In genomic region chr13:29014827-29015604, GRCm38 (mm10) we compare ENCODE assay signal across 8 mouse cellular contexts.
DNase-seq lines count a peak whose midpoint lies in the region; ATAC-seq and TF ChIP-seq lines count a peak whose summit lies in the region.
"Had no signal": no experiment of that assay in that cellular context is flagged by ENCODE, and none has a peak within 500 bp of the region (broad histone marks: within the 10 kb centered on the region; RNA-seq: fewer than 3 reads in every experiment).

No protein-coding gene starts in this region.

- H3K27me3 ChIP-seq in forebrain, embryonic 10.5 days (ENCODE audit: poor library complexity, severe bottlenecking) = peaks cover 23% of the 10 kb centered on the region
- H3K27me3 ChIP-seq in stomach, postnatal 0 days (ENCODE audit: control insufficient read depth, insufficient read depth, low read length) = no peaks in the 10 kb centered on the region
- H3K27me3 ChIP-seq in liver, embryonic 11.5 days (replicated peaks; ENCODE audit: control insufficient read depth, insufficient read depth, low read length) = no peaks in the 10 kb centered on the region

- no peak for ATAC-seq in stomach, postnatal 0 days (ENCODE audit: low FRiP score, low TSS enrichment)
- no peak for ATAC-seq in liver, embryonic 11.5 days (replicated peaks; ENCODE audit: low FRiP score)

- TF ChIP-seq CTCF in stomach, postnatal 0 days (IDR thresholded peaks at IDR 0.05; ENCODE audit: low read depth) = no peak

- no peak overlapping the region for H3K4me2 ChIP-seq in stomach, postnatal 0 days (replicated peaks; ENCODE audit: low read depth)
- H3K4me2 ChIP-seq in liver, embryonic 11.5 days = no peak overlapping the region
- H3K4me2 ChIP-seq: heart, embryonic 11.5 days had no signal

- 33% methylated on average over 13 of the region's 13 CpGs for WGBS in forebrain, embryonic 10.5 days
- whole genome bisulfite sequencing in stomach, postnatal 0 days = 71% methylated on average over 13 of the region's 13 CpGs
- WGBS in liver, embryonic 11.5 days = 65% methylated on average over 13 of the region's 13 CpGs

- H3K9ac ChIP-seq in stomach, postnatal 0 days (ENCODE audit: low read length) = no peak overlapping the region
- H3K9ac ChIP-seq in liver, embryonic 11.5 days (ENCODE audit: low read depth, low read length) = no peak overlapping the region

- H3K27ac ChIP-seq in forebrain, embryonic 10.5 days = no peak overlapping the region
- no peak overlapping the region for H3K27ac ChIP-seq in stomach, postnatal 0 days (replicated peaks)
- H3K27ac ChIP-seq in liver, embryonic 11.5 days (ENCODE audit: low read depth, low read length) = no peak overlapping the region

- H3K4me3 ChIP-seq in forebrain, embryonic 10.5 days = peak overlapping the region; percentile 29
- H3K4me3 ChIP-seq in stomach, postnatal 0 days (ENCODE audit: low read depth, low read length) = no peak overlapping the region
- H3K4me3 ChIP-seq in liver, embryonic 11.5 days (ENCODE audit: low read depth, low read length) = no peak overlapping the region

- no peaks in the 10 kb centered on the region for H3K36me3 ChIP-seq in forebrain, embryonic 10.5 days (replicated peaks)
- no peaks in the 10 kb centered on the region for H3K36me3 ChIP-seq in stomach, postnatal 0 days (ENCODE audit: control insufficient read depth, insufficient read depth, low read length)
- H3K36me3 ChIP-seq in liver, embryonic 11.5 days (ENCODE audit: control insufficient read depth, insufficient read depth, low read length) = no peaks in the 10 kb centered on the region

- no peaks in the 10 kb centered on the region for H3K9me3 ChIP-seq in forebrain, embryonic 10.5 days
- no peaks in the 10 kb centered on the region for H3K9me3 ChIP-seq in stomach, postnatal 0 days (ENCODE audit: control insufficient read depth, low read length)
- no peaks in the 10 kb centered on the region for H3K9me3 ChIP-seq in liver, embryonic 11.5 days (ENCODE audit: control insufficient read depth, low read length)

- peaks cover 38% of the 10 kb centered on the region for H3K4me1 ChIP-seq in forebrain, embryonic 10.5 days
- H3K4me1 ChIP-seq in stomach, postnatal 0 days (replicated peaks; ENCODE audit: control insufficient read depth, insufficient read depth) = no peaks in the 10 kb centered on the region
- no peaks in the 10 kb centered on the region for H3K4me1 ChIP-seq in liver, embryonic 11.5 days (replicated peaks; ENCODE audit: control insufficient read depth, insufficient read depth, low read length)

- DNase-seq in right cerebral cortex, postnatal 25 days = peak; percentile 19
- no peak for DNase-seq in right cerebral cortex, postnatal 4 days
- DNase-seq in forebrain, embryonic 10.5 days (ENCODE audit: extremely low spot score, low spot score) = no peak
- DNase-seq in layer of hippocampus, postnatal 14 days (ENCODE audit: low spot score in 2 of 2) = peak; percentile 24 to 38
- DNase-seq in stomach, postnatal 0 days (ENCODE audit: low spot score) = no peak
- no peak for DNase-seq in spleen, adult 18-20 months
- no peak for DNase-seq in liver, embryonic 11.5 days (ENCODE audit: low spot score)

- no peak for TF ChIP-seq EP300 in stomach, postnatal 0 days (optimal IDR thresholded peaks at IDR 0.05)

Comparison
In these comparisons a context has a peak if more than half of its experiments do, and no peak if none do; other contexts are left out.
1. DNase-seq: peak in right cerebral cortex, postnatal 25 days (single experiment) and layer of hippocampus, postnatal 14 days (2 of 2); none in right cerebral cortex, postnatal 4 days (single experiment), forebrain, embryonic 10.5 days (single experiment), stomach, postnatal 0 days (single experiment), spleen, adult 18-20 months (0 of 2) and liver, embryonic 11.5 days (single experiment).